Mouse (Mus musculus): ENCODE data around the gene Rtn1.

Rtn1 gene

GRCm38 (mm10) chr12:72232176-72232575 is 176.7 kb downstream of the Rtn1 start:
- no peak for DNase-seq (ENCODE audit: inconsistent ontology term)

GRCm38 (mm10) chr12:72229451-72230196 is 179.2 kb downstream of the Rtn1 start:
- DNase-seq (ENCODE audit: inconsistent ontology term), result no peak

DNA sequence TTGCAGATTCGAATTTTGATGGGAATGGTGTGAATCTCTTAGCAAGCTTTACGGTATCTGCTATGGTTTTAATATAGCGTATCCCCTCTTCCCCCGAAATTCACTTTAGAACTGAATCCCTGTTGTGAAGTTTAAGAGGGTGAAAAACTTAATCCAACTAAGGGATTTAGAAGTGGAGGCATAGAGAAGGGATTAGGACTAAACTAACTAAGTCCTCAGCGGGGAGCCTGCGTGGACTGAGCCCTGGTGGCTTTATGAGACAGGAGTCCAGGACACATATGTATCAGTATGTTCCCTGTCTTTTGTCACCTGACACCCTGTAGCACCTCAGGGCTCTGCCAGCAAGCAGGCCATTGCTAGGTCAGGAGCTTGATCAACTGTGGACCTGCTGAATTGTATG is 181.1 kb downstream of the Rtn1 start:
- no peak for DNase-seq (ENCODE audit: inconsistent ontology term)

GRCm38 (mm10) chr12:72225371-72225770 is 183.5 kb downstream of the Rtn1 start:
- DNase-seq (ENCODE audit: inconsistent ontology term), result no peak

GRCm38 (mm10) chr12:72223557-72224102 is 185.2 kb downstream of the Rtn1 start:
- no peak for DNase-seq (ENCODE audit: inconsistent ontology term)

DNA sequence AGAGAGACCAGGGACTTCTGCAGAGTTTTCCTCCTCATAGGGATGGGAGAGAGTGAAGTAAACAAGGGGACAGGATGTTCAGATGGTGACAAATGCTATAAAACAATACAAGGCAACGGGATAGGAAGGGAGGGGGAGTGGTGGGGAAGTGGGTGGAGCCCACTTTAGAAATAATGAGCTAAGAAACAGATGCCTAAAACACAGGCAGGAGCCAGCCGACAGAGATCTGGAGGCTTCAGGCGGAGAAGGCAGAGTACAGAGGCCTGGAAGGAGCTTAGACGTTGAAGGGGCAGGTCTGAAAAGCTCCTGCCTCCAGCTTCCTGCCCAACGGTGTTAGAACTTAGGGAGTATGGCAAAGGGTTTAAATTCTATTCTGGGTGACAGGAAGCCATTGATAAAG is 195.3 kb downstream of the Rtn1 start:
- DNase-seq (ENCODE audit: inconsistent ontology term), result no peak

DNA sequence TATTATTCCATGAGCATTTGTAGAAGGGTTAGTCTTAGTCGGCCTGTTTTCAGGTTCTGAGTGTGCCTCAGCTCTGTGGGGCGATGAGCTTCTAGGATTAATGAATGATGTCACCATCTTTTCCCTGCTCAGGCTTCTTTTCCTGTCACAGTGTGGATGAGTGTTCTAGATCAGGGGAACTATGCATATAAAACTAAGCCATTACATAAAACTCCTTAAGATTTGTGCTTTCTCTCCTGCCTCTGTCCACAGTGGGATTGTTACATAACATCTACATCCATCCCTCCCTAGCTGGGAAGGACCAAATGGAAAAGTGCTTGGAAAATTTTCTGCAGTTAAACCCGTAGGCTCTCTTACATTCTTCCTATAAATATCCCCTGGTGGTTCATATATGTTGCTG is 208.0 kb downstream of the Rtn1 start:
- no peak for DNase-seq (ENCODE audit: inconsistent ontology term)

DNA sequence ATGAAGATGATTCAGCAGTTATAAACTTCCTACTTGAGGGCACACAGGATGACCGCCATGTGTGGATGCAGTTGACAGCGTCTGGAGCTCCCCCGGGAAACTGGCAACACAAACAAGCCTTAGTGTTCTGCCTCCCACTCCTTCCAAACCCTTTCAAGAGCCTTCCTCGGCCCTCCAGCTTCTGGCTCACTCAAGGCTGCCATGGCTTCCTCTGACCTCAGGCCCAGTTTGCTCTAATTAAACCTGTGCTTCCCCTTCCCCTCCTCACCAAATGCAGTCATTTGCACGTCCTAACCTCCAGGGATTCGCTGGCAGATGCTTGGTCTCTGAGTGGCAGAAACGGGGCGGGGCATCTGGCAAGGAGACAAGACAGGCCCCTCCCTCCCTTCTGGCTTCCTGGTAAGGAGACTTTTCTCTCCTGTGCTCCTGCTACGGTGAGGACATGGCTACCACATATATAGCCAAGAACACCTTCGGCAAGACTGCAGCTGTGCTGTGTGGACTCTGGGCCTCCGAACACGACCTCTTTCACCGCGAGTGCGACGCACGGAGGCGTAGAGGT is 210.8 kb downstream of the Rtn1 start:
- DNase-seq (ENCODE audit: inconsistent ontology term), result peak; percentile 16

DNA sequence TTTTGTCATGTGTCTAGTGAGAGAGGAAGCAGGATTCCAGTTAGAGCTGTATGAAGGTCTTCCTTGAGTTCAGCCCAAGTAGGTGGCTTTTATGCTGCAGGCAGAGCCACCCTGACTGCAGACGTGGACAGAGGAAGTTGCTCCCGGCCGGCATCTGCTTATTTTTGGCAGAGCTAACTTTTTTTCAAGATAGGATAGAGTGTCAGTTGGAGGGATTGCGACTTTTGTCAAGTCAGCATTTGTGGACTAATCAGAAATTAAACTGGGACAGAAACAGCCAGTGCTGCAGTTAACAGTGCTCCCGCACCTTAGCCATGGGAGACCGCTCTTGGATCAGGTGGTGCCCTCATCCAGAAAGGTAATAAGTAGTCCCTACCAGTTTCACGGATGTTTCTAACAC is 211.4 kb downstream of the Rtn1 start:
- no peak for DNase-seq (ENCODE audit: inconsistent ontology term)

DNA sequence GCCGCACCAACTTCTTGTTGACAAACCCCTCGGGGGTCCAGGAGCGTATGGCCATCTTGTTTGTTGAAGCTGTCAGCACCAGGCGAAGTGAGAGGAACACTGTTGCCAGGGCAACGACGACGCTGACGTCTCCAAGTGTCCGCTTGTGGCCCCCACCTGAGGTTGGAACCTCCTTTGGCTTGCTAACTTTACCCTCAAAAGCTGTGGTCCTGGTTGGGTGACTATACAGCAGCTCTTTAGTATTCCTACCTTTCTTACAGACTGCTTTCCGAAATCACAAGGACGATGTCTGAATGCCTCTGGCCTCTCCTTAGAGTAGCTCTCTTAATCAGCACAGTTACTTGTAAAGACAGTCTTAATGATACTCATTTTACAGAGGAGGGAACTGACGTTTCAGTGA is 223.9 kb downstream of the Rtn1 start, which contains the start of gene Ccdc175:
TSS of gene Ccdc175 (minus strand) at position 101 of the 400 bp plus-strand sequence.
- DNase-seq (ENCODE audit: inconsistent ontology term), result no peak

GRCm38 (mm10) chr12:72179561-72179960 is 229.3 kb downstream of the Rtn1 start:
- DNase-seq (ENCODE audit: inconsistent ontology term), result no peak

- DNase-seq (ENCODE audit: inconsistent ontology term), result no peak
Observed at GRCm38 (mm10) chr12:72178322-72178721, 230.5 kb downstream of the Rtn1 start.

Measured in Muller cell, postnatal 12 days (primary cell).